Mouse (Mus musculus): ENCODE data around the gene Arhgef12.
A peak's percentile ranks its signal among the peaks of the same experiment; 100 is the strongest.
"Not testable (repeated sequence)": the region's sequence is repeated elsewhere in the genome, so short reads cannot be mapped to it uniquely, and the experiment has no call there.

Arhgef12 gene

GRCm38 (mm10) chr9:43107187-43107517 lies at the start of gene Arhgef12:
Gene Arhgef12 (minus strand): TSS chr9:43107239.
- peak; percentile 81 for DNase-seq (ENCODE audit: low spot score)

- no peak for DNase-seq (ENCODE audit: low spot score)
These were observed 48.9 kb upstream of the Arhgef12 start for GRCm38 (mm10) chr9:43155960-43156359.

- DNase-seq (ENCODE audit: low spot score): peak; percentile 38
These were observed 44.7 kb upstream of the Arhgef12 start for GRCm38 (mm10) chr9:43151779-43152178.

DNA sequence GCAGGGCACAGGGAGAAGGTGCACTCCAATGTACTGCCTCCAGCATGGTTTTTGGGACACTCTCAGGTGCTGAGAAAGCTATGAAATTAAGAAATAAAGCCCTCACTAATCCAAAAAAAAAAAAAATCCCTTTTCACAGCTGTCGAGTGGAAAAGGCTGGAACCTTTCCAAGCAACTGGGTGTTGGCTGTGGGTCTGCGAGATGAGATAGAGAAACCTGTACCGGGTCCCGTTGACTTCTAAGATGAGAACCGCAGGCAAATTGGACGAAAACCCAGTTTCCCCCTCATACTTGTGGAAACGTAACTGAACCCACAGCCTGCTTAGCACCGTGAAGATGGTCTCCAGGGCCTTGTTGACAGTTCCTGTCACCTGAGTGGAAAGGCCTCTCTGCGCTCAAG lies 43.9 kb upstream of the Arhgef12 start:
- no peak for DNase-seq (ENCODE audit: low spot score)

- no peak for DNase-seq (ENCODE audit: low spot score)
These were observed 43.0 kb upstream of the Arhgef12 start for GRCm38 (mm10) chr9:43150075-43150474.

DNA sequence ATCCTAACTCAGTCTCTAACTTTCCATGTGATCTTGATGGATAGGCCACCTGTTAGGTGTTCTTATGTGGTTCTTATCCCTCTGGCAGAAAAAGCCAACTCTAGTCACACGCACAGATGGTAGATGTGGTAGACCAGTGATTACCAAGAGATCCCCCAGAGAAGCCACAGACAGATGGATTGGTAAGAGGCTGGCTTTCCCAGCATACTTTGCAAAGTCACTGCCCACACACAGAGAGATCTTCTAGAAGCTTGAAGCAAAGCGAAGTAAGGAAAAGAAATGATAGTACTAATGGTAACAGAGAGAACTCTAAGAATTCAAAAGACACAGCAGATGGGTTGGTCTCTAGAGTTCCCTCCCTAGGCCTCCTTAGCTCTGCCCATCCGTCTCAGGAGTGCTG lies 42.5 kb upstream of the Arhgef12 start:
- DNase-seq (ENCODE audit: low spot score): no peak

DNA sequence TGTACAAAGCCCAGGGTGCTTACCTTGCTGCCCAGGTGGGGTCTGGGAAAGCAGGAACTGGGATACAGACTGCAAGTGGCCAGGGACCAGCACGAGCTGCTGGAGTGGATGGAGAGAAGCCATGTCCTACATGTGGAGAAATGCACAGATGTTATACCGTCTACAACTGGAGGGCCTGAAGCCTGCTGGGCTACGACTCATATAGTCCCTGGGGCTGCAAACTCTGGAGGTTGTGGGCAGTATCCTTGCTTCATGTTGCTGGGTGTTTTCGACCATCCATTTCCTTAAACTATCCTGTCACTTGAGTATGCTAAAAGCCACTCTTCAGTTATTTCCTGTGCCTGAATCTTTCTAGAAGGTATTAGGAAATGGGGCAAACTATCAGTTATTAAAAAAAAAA lies 38.2 kb upstream of the Arhgef12 start:
- no peak for DNase-seq (ENCODE audit: low spot score)

DNA sequence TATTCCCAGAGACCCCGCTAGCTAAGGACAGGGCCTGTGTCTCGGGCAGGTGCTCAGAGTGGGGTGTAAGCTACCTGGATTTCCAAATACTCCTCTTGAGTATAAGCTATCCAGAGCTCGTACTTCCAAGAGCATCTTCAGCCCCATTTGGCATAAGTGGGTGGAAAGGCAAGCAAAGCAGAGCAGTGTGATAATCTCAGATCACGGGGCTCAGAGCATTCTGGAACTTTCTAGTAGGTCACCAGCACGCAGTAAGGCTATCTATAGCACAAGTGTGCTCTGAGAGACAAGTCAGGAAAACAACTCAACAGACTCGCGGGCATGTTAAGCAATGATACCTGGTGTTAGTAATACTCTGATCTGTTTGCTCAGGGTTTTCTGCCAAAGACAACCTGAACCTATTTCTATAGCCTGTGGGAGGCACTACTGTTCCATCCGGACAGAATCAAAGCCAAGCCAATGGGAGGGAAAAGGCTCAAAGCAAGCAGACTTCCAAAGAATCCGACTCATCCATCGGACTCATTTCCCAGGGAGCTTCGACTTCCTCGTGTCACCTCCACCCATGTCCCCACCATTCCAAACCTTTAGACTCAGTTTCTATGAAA lies 37.3 kb upstream of the Arhgef12 start:
- no peak for DNase-seq (ENCODE audit: low spot score)

GRCm38 (mm10) chr9:43141839-43142238 lies 34.8 kb upstream of the Arhgef12 start:
- DNase-seq (ENCODE audit: low spot score): peak; percentile 60

- no peak for DNase-seq (ENCODE audit: low spot score)
These were observed 26.5 kb upstream of the Arhgef12 start for GRCm38 (mm10) chr9:43133525-43133924.

DNA sequence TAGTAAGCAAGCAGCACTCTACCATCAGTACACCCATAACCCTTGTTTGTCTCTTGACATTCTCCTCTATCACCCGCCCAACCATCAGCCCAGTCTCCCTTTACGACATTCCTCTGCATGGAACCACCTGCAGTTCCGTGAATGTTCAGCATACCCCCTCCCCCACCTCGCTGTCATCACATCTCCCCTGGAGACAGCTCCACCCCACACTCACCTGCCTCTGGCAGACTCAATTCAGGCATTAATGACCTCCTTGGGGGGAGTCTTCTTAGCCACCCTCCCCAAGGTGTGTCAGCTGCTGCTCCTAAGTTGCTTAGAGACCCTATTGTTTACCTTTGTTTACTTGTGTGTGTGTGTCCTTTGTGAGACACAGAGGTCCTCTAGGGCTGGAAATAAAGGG lies 25.3 kb upstream of the Arhgef12 start:
- DNase-seq (ENCODE audit: low spot score): no peak

GRCm38 (mm10) chr9:43131940-43132339 lies 24.9 kb upstream of the Arhgef12 start:
- DNase-seq (ENCODE audit: low spot score): no peak

DNA sequence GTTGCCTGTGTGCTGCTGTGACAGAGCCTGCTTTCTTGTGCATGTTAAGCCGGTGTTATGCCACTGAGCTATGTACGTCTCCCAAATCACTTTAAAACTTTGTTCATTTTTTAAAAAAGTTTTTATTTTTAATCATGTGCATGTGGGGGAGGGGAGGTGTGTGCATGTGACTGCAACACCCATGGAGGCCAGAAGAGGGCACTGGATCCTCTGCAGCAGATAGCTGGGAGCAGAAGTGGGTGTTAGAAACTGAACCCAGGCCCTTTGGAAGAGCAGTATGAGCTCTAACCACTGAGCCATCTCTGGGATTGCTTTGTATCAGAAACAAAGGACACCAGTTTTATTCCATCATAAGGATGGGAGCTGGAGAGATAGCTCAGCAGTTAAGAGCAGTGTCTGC lies 23.6 kb upstream of the Arhgef12 start:
- DNase-seq (ENCODE audit: low spot score): no peak

DNA sequence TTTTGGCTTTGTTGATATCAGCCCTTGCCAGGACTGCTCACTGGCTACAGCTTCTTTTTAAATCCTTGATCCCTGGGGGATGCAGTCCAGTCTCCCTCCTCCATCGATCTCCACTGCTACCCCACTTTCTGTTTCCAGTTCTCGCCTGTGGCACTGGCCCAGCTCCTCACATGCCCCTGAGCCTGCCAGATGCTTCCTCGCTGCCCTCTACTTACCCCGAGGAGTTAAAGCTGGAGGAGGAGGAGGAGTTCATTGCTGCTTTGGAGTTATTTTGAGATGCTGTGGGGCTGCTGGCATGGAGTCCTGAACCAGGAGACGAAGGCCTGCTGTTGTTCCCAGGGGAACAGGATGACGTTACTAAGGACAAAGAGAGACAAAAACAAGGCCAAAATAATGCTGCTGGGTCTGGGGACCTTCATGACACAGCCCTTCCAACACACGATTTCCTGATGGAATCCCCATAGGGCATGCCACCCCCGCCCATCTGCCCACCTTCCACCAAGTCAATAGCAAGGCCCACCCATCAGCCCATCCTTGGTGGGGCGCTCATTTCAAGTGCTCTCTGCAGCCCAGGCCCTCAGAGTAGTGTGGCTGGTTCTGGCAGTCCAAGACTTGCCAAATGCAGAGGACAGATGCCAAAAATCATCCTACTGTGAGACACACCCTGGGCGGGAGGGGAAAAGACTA lies 20.2 kb upstream of the Arhgef12 start:
- DNase-seq (ENCODE audit: low spot score): peak; percentile 41

DNA sequence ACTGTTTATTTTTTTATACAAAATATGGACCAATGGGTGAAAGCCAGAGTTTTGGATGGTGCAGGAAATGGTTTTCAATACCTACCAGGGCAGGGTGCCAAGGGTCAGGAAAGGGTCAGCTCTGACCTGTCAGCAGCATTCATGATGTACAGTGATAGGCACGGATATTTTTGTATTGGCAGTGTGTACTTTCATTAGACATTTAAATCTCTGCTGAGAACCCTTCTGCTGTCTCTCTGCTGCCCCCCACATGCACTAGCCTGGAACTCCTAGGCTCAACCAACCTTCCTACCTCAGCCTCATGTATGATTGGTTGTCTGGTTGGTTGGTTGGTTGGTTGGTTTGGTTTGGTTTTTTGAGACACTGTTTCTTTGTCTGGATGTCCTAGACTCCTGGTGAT lies 15.3 kb upstream of the Arhgef12 start:
- no peak for DNase-seq (ENCODE audit: low spot score)

DNA sequence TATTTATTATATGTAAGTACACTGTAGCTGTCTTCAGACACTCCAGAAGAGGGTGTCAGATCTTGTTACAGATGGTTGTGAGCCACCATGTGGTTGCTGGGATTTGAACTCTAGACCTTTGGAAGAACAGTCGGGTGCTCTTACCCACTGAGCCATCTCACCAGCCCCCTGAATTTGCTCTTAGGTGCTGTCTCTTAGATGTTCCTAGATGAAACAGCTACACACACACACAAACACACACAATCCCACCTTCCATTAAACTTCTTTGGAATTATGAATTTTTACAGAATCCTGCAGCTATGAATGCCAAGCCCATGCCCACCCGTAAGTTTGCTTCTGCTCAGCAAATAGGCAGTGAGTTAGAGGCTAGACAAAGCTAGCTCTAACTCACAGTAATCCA lies 14.9 kb upstream of the Arhgef12 start:
- not testable (repeated sequence) for DNase-seq (ENCODE audit: low spot score)

DNA sequence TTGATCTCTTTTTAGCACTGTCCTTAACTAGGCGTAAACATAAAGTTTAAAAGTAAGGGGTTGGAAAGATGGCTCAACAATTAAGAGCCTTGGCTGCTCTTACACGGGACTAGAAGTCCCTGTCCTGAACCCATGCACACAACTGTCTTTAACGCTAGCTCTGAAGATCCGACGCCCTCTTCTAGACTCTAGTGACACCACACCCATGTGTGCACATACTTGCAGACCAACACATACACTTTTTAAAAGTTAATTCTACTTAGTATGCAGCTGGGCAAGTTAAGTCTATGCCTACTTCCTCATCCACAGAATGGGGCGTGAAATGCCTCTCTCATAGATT lies 9.9 kb upstream of the Arhgef12 start:
- no peak for DNase-seq (ENCODE audit: low spot score)

- DNase-seq (ENCODE audit: low spot score): peak; percentile 31
These were observed 9.3 kb upstream of the Arhgef12 start, which contains the start of gene Tmem136 for GRCm38 (mm10) chr9:43116134-43116996. Gene Tmem136 (minus strand): TSS chr9:43116570.

DNA sequence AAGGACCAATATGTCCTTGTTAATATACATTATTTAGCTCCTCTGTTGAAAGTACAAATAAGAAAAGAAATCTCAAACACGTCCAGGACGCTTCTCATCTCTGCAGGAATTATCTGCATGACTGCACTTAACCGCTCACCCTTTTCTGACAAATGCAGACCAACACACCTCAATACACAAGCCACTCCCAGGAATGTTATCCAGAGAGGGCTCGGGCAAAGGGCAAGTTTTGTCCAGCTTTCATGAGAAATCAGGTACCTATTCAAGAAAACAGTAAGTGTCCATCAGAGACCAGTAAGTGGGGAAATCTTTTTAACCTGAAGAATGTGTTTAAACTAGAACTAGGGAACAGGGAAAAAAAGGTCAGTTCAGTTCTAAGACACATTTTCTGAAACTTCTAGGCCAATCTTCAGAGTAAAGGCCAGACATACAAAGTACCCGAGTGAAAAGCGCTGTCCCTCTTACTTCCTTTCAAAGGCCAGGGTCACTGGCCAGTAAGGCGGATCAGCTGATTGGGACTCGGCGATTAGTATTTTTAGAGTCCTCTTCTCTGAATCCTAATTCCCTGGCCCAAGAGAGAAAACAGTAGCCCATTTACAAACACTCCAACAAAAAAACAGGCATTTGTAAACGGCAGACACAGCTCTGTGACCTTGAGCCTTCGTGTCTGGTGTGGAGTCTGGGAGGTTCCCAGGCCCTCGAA lies 8.5 kb upstream of the Arhgef12 start:
- no peak for DNase-seq (ENCODE audit: low spot score)

GRCm38 (mm10) chr9:43114833-43115232 lies 7.8 kb upstream of the Arhgef12 start:
- peak; percentile 36 for DNase-seq (ENCODE audit: low spot score)

GRCm38 (mm10) chr9:43110286-43110980 lies 3.4 kb upstream of the Arhgef12 start:
- peak; percentile 24 for DNase-seq (ENCODE audit: low spot score)

DNA sequence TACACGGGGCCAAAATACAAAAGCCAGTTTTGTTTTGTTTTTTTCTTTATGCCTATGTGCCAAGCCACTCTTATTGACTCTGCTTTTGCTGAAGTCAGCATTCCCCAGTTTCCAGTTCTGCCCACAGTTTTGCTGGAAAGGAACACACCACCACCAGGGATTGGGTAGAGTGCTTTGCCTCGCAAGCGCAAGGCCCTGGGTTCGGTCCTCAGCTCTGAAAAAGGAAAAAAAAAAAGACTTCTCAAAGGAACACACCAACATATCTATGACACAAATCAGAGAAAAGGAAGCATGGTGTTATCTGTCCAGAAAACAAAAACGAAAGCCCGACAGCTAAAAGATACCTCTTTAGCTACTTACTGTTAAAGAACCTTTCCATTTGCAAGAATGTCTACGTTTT lies 2.1 kb upstream of the Arhgef12 start:
- no peak for DNase-seq (ENCODE audit: low spot score)
